Mouse (Mus musculus) MEL (cell line): ENCODE results near the gene Lrba. TPM values are rescaled to one million over a fixed set of nuclear protein-coding genes. Genes with fewer than 3 reads are reported as not detected.
A peak's percentile ranks its signal among the peaks of the same experiment; 100 is the strongest.

Source experiments
- DNase-seq: peaks from one replicate; pipeline ENCODE4 v3.0.0; 2011; ENCODE audit warnings: low read depth, low spot score
- H3K27ac ChIP-seq: 2 replicates; pipeline ENCODE4 v1.5.1; 2012; ENCODE audit warnings: low read depth, mild to moderate bottlenecking, control low read depth, low read length, moderate library complexity; ENCODE audit not compliant: control insufficient read depth
- H3K27me3 ChIP-seq, 2 experiments: fragments of 150-350 bp in 1 of 2; sonication (generic) in 1 of 2; 2 replicates each; pipeline ENCODE4 v1.6.1; 2012; ENCODE audit warnings: low read length in 2 of 2, mild to moderate bottlenecking in 2 of 2, improper control_type of control experiment in 1 of 2, moderate library complexity in 1 of 2; ENCODE audit not compliant: insufficient read depth in 2 of 2, control insufficient read depth in 1 of 2
- H3K36me3 ChIP-seq, 2 experiments: 2 replicates each; pipeline ENCODE4 v1.6.1; 2012 to 2014; ENCODE audit warnings: low read length in 2 of 2, improper control_type of control experiment in 1 of 2, inconsistent platforms in 1 of 2, mild to moderate bottlenecking in 1 of 2; ENCODE audit not compliant: insufficient read depth in 2 of 2, control insufficient read depth in 1 of 2
- H3K4me1 ChIP-seq, 2 experiments: fragments of 150-350 bp in 1 of 2; sonication (generic) in 1 of 2; 2 replicates each; pipeline ENCODE4 v1.6.1; 2012; ENCODE audit warnings: low read length in 2 of 2, improper control_type of control experiment in 1 of 2, mild to moderate bottlenecking in 1 of 2; ENCODE audit not compliant: insufficient read depth in 2 of 2, control insufficient read depth in 1 of 2
- H3K4me3 ChIP-seq, 2 experiments: fragments of 150-350 bp in 1 of 2; sonication (generic) in 1 of 2; 2 replicates each; pipeline ENCODE4 v1.5.1; 2012; ENCODE audit warnings: low read depth in 2 of 2, low read length in 2 of 2, mild to moderate bottlenecking in 2 of 2, moderate library complexity in 2 of 2, control low read depth in 1 of 2, improper control_type of control experiment in 1 of 2; ENCODE audit not compliant: control insufficient read depth in 1 of 2, insufficient read depth in 1 of 2
- H3K79me2 ChIP-seq: 2 replicates; pipeline ENCODE4 v1.6.1; 2012; ENCODE audit warnings: mild to moderate bottlenecking, low read length, moderate library complexity; ENCODE audit not compliant: control insufficient read depth, poor library complexity, insufficient read depth
- H3K9ac ChIP-seq: 2 replicates; pipeline ENCODE4 v1.6.1; 2012; ENCODE audit warnings: low read depth, mild to moderate bottlenecking, control low read depth, low read length, moderate library complexity; ENCODE audit not compliant: control insufficient read depth, poor library complexity, severe bottlenecking
- H3K9me3 ChIP-seq: fragments of 150-350 bp; sonication (generic); replicated peaks from 2 replicates; pipeline ENCODE4 v1.6.1; 2012; ENCODE audit warnings: mild to moderate bottlenecking, low read length, improper control_type of control experiment, moderate library complexity; ENCODE audit not compliant: insufficient read depth
- BHLHE40 ChIP-seq: IDR thresholded peaks from 2 replicates; pipeline ENCODE4 v1.6.1; 2012; ENCODE audit warnings: low read depth, mild to moderate bottlenecking, inconsistent platforms, low read length, improper control_type of control experiment, borderline replicate concordance
- CHD1 ChIP-seq: IDR thresholded peaks from 2 replicates; pipeline ENCODE4 v1.6.1; 2012; ENCODE audit warnings: low read depth, mild to moderate bottlenecking, inconsistent platforms, low read length, improper control_type of control experiment
- CTCF ChIP-seq, 3 experiments: IDR thresholded peaks in 2 of 3; conservative IDR thresholded peaks in 1 of 3; 2 replicates each; pipeline ENCODE4 v1.5.1; 2011 to 2012; ENCODE audit warnings: low read length in 3 of 3, low read depth in 2 of 3, mild to moderate bottlenecking in 2 of 3, improper control_type of control experiment in 1 of 3, inconsistent platforms in 1 of 3, mixed read lengths in 1 of 3, moderate library complexity in 1 of 3; ENCODE audit not compliant: control insufficient read depth in 1 of 3, insufficient read depth in 1 of 3, poor library complexity in 1 of 3, severe bottlenecking in 1 of 3
- E2F4 ChIP-seq: IDR thresholded peaks from 2 replicates; pipeline ENCODE4 v1.6.1; 2011; ENCODE audit warnings: low read depth, low read length, improper control_type of control experiment, borderline replicate concordance
- EP300 ChIP-seq, 2 experiments: IDR thresholded peaks; 2 replicates each; pipeline ENCODE4 v1.6.1; 2011; ENCODE audit warnings: improper control_type of control experiment in 2 of 2, low read length in 2 of 2, low read depth in 1 of 2, mild to moderate bottlenecking in 1 of 2
- ETS1 ChIP-seq: IDR thresholded peaks from 2 replicates; pipeline ENCODE4 v1.6.1; 2012; ENCODE audit warnings: low read depth, mild to moderate bottlenecking, inconsistent platforms, low read length, improper control_type of control experiment, moderate library complexity
- GABPA ChIP-seq: IDR thresholded peaks from 2 replicates; pipeline ENCODE4 v1.6.1; 2012; ENCODE audit warnings: low read depth, mild to moderate bottlenecking, inconsistent platforms, low read length, improper control_type of control experiment, moderate library complexity
- GATA1 ChIP-seq: IDR thresholded peaks from 2 replicates; pipeline ENCODE4 v1.6.1; 2011; ENCODE audit warnings: low read depth, low read length, improper control_type of control experiment
- MEF2A ChIP-seq: IDR thresholded peaks from 2 replicates; pipeline ENCODE4 v1.6.1; 2014; ENCODE audit warnings: low read depth, mild to moderate bottlenecking, inconsistent platforms, low read length, improper control_type of control experiment; ENCODE audit not compliant: poor library complexity, insufficient replicate concordance, severe bottlenecking; ENCODE audit errors: extremely low read depth
- MXI1 ChIP-seq: IDR thresholded peaks from 2 replicates; pipeline ENCODE4 v1.6.1; 2011; ENCODE audit warnings: mild to moderate bottlenecking, low read depth, low read length, improper control_type of control experiment
- MYB ChIP-seq: IDR thresholded peaks from 2 replicates; pipeline ENCODE4 v1.6.1; 2011; ENCODE audit warnings: mild to moderate bottlenecking, low read depth, low read length, improper control_type of control experiment
- MYC ChIP-seq: IDR thresholded peaks from 2 replicates; pipeline ENCODE4 v1.6.1; 2011; ENCODE audit warnings: low read depth, mild to moderate bottlenecking, low read length, improper control_type of control experiment, moderate library complexity
- NRF1 ChIP-seq: IDR thresholded peaks from 2 replicates; pipeline ENCODE4 v1.6.1; 2014; ENCODE audit warnings: low read depth, mild to moderate bottlenecking, inconsistent platforms, low read length, improper control_type of control experiment, moderate library complexity; ENCODE audit not compliant: poor library complexity, insufficient read depth, severe bottlenecking
- POLR2AphosphoS2 ChIP-seq: IDR thresholded peaks from 2 replicates; pipeline ENCODE4 v1.6.1; 2011; ENCODE audit warnings: low read length, improper control_type of control experiment
- POLR2AphosphoS5 ChIP-seq: IDR thresholded peaks from 2 replicates; pipeline ENCODE4 v1.6.1; 2012; ENCODE audit warnings: low read depth, borderline replicate concordance, mild to moderate bottlenecking, inconsistent platforms, low read length, moderate library complexity, mixed read lengths
- RAD21 ChIP-seq: IDR thresholded peaks from 2 replicates; pipeline ENCODE4 v1.6.1; 2011; ENCODE audit warnings: mild to moderate bottlenecking, low read depth, low read length, improper control_type of control experiment
- RCOR1 ChIP-seq: IDR thresholded peaks from 2 replicates; pipeline ENCODE4 v1.6.1; 2012; ENCODE audit warnings: low read depth, mild to moderate bottlenecking, inconsistent platforms, low read length, improper control_type of control experiment
- SIN3A ChIP-seq: IDR thresholded peaks from 2 replicates; pipeline ENCODE4 v1.6.1; 2012; ENCODE audit warnings: low read length, improper control_type of control experiment, inconsistent platforms
- SMC3 ChIP-seq: IDR thresholded peaks from 2 replicates; pipeline ENCODE4 v1.6.1; 2011; ENCODE audit warnings: low read depth, low read length, improper control_type of control experiment
- TBP ChIP-seq: IDR thresholded peaks from 2 replicates; pipeline ENCODE4 v1.8.0; 2011; ENCODE audit warnings: low read depth, low read length, improper control_type of control experiment
- TCF12 ChIP-seq: IDR thresholded peaks from 2 replicates; pipeline ENCODE4 v1.6.1; 2014; ENCODE audit warnings: low read depth, mild to moderate bottlenecking, inconsistent platforms, low read length, improper control_type of control experiment, moderate library complexity
- UBTF ChIP-seq: IDR thresholded peaks from 2 replicates; pipeline ENCODE4 v1.6.1; 2012; ENCODE audit warnings: low read depth, mild to moderate bottlenecking, inconsistent platforms, low read length, improper control_type of control experiment, moderate library complexity, borderline replicate concordance; ENCODE audit not compliant: insufficient read depth
- ZKSCAN1 ChIP-seq: IDR thresholded peaks from 2 replicates; pipeline ENCODE4 v1.6.1; 2012; ENCODE audit warnings: low read depth, mild to moderate bottlenecking, inconsistent platforms, low read length, improper control_type of control experiment, moderate library complexity
- ZMIZ1 ChIP-seq: IDR thresholded peaks from 2 replicates; pipeline ENCODE4 v1.6.1; 2012; ENCODE audit warnings: low read depth, mild to moderate bottlenecking, inconsistent platforms, low read length, improper control_type of control experiment, moderate library complexity
- ZNF384 ChIP-seq: IDR thresholded peaks from 2 replicates; pipeline ENCODE4 v1.6.1; 2012; ENCODE audit warnings: low read depth, mild to moderate bottlenecking, inconsistent platforms, low read length, improper control_type of control experiment
- polyA plus RNA-seq, 2 experiments: library from polyadenylated mRNA; stranded (reverse) in 1 of 2; unstranded in 1 of 2; fragments of >175 nt in 1 of 2; fragments of >200 nt in 1 of 2; gene quantifications; 2 replicates each; pipeline versions ENCODE4 v1.2.1 to v1.2.4; 2012; ENCODE audit warnings: low replicate concordance in 2 of 2, low read depth in 1 of 2; ENCODE audit not compliant: insufficient read length in 2 of 2, insufficient read depth in 1 of 2, missing spikeins in 1 of 2
- total RNA-seq: library from RNA; depleted of rRNA; stranded (reverse); fragments of 300-350 nt; gene quantifications from 2 replicates; pipeline ENCODE4 v1.2.3, GENCODE M21; 2012

Gene Lrba
- total and polyA plus RNA-seq, 3 experiments, result 10.9 to 17.9 TPM; not detected in 1

DNA sequence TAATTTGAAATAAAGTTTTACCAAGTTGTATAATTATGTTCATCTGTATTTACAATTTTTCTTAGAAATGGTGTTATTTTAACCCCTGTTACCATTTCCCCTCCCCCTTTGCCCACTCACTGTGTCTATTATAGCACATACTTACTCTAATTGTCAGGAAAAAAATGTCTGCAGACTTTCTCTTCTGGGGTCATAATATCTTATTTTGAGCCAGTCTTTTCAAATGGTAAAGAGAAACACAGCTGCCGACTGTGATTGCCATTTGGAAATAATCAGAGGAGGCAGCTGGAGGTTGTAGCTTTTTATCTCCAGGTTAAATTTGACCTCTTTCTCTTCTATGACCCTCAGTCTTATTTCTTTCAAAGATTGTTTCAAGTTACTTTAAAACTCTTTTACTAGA is 86.9 kb downstream of the Lrba start:
- TF ChIP-seq MXI1 (no peak), BHLHE40 (no peak), CTCF (IDR thresholded peaks at IDR 0.05 in 2 of 3, conservative IDR thresholded peaks at IDR 0.05 in 1 of 3; ENCODE audit: control insufficient read depth in 1 of 3, insufficient read depth in 1 of 3, low read depth in 2 of 3, low read length in 3 of 3, poor library complexity in 1 of 3, severe bottlenecking in 1 of 3) (no peak), ZMIZ1 (no peak), NRF1 (no peak), GABPA (no peak), SIN3A (no peak), UBTF (no peak), ZKSCAN1 (no peak), EP300 (IDR thresholded peaks at IDR 0.05; ENCODE audit: low read depth in 1 of 2, low read length in 2 of 2) (no peak), MEF2A (no peak), CHD1 (no peak), E2F4 (no peak), TCF12 (no peak), GATA1 (no peak), TBP (no peak), POLR2AphosphoS2 (no peak), MYC (no peak), POLR2AphosphoS5 (no peak)
- no peaks in the 10 kb centered on the region for H3K4me1 ChIP-seq
- H3K79me2 ChIP-seq, result no peaks in the 10 kb centered on the region
- H3K9me3 ChIP-seq, result no peaks in the 10 kb centered on the region
- H3K27ac ChIP-seq, result no peak overlapping the region
- H3K27me3 ChIP-seq, result no peaks in the 10 kb centered on the region
- H3K36me3 ChIP-seq, result peaks cover 0 to 2% of the 10 kb centered on the region in 2 experiments; a peak in 1 of 4 replicates
- no peak overlapping the region for H3K4me3 ChIP-seq
- no peak overlapping the region for H3K9ac ChIP-seq
- DNase-seq, result no peak

DNA sequence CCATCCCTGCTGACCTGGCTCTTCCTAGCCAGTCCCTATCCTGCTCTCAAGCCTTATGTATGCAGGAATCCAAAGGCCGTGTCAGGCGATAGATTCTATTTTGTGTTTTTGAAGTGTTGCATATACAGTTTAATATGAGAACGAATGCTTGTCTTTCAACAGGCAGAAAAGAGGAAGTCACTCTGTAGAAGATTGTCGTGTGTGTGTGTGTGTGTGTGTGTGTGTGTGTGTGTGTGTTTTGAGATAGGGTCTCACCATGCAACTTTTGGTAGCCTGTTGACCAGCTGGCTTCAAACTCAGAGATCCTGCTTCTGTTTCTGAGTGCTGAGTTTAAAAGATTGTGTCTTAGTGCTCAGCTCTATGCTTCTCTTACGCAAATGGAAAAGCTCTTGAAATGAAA is 93.2 kb downstream of the Lrba start:
- peak; percentile 73 for DNase-seq
- Histone ChIP-seq H3K9ac (no peak overlapping the region), H3K9me3 (no peaks in the 10 kb centered on the region), H3K27ac (no peak overlapping the region), H3K27me3 (no peaks in the 10 kb centered on the region), H3K79me2 (no peaks in the 10 kb centered on the region), H3K4me3 (no peak overlapping the region), H3K36me3 (peaks cover 0 to 4% of the 10 kb centered on the region in 2 experiments; a peak in 2 of 4 replicates), H3K4me1 (peaks cover 2 to 5% of the 10 kb centered on the region in 2 experiments; a peak in 3 of 4 replicates)
- TF ChIP-seq ZNF384, result no peak
- TF ChIP-seq SMC3, result no peak
- TF ChIP-seq MYC, result no peak
- no peak for TF ChIP-seq UBTF
- TF ChIP-seq RAD21, result no peak
- TF ChIP-seq ETS1, result 0 out of 2 replicates have a peak, but pooled peaks have one; percentile 44
- TF ChIP-seq MYB, result no peak
- no peak for TF ChIP-seq RCOR1
- peak in 1 of 2 experiments; percentile 75; a peak in 2 of 4 replicates for TF ChIP-seq EP300 (IDR thresholded peaks at IDR 0.05; ENCODE audit: low read depth in 1 of 2, low read length in 2 of 2)
